Mouse (Mus musculus): ENCODE measurements around the gene Ccpg1.

Ccpg1 gene

DNA sequence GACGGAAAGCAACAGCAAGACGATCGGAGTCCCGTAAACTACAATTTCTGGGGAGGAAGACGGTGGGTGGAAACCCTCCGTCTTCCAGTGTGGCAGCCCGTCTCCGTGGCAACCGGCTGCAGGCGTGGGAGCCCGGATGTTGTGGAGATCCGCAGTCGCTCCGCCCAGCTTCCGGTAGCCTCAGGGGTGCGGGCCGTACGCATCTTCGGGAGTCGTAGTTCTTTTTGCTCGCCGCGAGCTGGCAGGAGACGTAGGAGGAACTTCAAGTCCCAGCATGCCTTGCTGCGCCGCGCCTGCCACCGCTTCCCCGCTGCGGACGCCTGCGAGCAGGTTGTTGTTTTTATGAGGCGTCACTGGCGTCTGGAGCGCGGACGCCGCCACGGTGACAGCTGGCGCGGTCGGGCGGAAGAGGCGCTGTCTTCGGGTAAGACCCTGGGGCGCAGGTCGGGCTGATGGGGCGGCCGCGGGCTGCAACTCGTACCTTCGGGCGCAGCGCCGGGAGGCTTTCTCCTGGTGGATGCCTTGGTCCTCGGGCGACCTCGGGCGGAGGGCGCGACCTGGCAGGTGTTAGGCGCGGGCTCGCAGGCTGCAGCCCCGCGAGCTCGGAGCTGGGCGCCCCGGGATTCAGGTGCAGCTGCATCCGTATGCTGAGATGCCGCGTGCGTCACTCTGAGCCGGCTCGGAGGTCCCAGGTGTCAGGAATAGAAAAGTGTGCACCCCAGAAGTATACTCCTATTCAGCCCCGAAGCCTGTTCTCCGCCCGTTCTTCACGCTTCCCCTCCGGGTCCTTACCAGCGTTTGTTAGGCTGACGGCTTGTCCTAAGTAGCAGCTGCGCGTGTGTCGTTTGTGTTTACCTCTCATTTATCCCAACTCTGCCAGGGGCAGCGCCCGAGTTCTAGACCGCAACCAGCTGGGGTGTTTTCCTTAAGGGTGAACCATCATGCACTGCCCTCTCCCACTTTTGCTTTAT is at the start of gene Ccpg1, which contains the start of gene Ccpg1os:
Gene Ccpg1, plus strand, starts transcription at position 180 of the 971 bp plus-strand sequence.
Gene Ccpg1os, minus strand, starts transcription at position 133 of the 971 bp plus-strand sequence.
- peak; percentile 98 for DNase-seq

DNA sequence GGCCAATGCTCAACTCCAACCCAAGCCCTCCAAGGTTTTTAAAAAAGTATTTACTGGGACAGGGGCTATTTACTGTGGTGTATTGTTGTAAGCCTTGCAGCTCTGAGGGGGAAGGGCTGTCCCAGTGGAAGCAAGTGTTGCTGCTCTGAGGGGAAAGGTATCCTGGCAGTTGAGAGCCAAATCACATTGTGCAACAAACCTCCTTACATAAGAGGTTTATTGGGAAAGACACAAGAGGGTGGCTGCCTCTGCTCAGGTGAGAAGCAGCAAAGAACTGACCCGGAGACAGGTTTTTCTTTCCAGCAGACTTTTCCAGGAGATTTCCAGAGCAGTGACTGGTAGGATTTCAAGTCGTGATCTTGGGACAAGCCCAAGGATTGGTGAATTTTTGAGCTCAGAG is 48.9 kb upstream of the Ccpg1 start:
- no peak for DNase-seq

DNA sequence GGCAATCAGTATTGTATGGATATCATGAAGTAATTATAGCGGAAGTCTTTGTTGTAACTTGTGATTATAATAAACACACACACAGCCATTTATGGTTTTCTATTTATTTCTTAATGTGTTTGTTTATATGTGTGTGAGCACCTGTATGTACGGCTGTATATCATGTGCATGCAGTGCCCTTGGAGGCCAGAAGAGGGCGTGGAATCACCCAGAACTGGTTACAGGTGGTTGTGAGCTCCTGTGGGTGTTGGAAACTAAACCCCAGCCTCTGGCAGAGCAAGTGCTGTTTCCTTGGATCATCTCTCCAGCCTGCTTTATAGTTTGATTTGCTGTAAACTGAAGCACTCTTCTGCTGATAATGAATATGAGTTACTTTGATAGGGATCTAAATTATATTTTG is 41.8 kb upstream of the Ccpg1 start:
- no peak for DNase-seq

DNA sequence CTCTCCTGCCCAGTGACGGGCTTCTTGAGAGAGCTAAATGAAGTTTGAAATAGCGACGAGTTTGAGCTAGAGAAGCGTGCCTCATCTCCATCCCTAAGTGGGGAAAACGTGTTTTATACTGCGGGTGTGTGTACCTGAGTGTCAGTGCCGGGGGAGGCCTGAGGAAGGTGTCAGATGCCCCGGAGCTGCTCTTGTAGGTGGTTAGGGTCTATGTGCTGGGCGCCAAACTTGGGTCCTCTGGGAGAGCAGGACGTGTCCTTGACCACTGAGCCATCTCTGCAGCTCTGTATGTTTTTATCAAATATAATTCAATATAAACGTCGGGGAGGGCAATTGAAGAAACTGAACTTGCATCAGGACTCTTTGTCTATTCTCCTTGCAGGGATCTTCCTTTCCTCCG is 40.9 kb upstream of the Ccpg1 start:
- no peak for DNase-seq

DNA sequence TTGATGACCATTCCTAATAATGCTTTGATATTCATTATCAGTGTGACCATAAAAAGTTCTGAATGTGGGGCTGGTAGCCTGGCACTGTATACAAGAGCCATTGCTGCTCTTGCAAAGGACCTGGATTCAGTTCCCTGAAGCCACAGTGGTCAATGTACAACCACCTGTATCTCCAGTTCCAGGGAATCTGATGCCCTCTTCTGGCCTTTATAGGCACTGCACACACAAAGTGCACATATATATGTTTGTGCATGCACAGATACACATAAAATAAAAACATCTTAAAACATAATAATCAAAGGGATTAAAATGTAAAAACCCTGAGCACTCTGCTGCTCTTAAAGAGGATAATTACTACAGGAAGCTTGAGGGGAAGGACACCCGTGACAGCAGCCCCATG is 38.2 kb upstream of the Ccpg1 start:
- DNase-seq, result no peak

DNA sequence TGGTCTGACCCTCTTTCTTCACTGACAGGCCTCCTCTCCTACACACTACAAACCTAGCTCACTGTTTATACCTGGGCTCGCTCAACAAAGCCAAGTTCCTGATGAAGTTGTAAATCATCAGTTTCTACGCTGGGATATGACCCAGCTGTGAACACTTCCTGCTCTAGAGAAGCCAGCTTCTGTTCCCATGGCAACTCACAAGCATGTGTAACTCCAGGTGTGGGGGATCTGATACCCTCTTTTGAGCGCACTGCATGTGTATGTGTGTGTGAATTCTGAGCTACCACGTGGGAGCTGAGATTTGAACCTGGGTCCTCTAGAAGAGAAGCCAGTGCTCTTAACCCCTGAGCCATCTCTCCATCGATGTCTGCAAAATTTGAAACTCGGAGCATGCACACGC is 35.7 kb upstream of the Ccpg1 start:
- DNase-seq, result no peak

DNA sequence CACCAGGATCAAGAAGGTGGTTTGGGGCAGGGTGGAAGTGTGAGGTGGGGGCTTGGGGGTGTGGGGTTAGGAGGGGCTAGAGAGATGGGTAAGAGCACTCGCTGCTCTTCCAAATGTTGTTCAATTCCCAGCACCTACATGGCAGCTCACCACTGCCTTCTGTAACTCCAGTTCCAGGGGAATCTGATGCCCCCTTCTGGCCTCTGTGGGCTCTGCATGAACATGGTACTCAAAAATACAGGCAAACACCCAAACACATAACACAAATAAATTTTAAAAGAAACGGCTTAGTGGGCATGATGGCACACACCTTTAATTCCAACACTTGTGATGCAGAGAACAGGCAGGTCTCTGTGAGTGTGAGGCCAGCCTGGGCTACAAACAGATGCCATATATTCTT is 30.5 kb upstream of the Ccpg1 start:
- no peak for DNase-seq

DNA sequence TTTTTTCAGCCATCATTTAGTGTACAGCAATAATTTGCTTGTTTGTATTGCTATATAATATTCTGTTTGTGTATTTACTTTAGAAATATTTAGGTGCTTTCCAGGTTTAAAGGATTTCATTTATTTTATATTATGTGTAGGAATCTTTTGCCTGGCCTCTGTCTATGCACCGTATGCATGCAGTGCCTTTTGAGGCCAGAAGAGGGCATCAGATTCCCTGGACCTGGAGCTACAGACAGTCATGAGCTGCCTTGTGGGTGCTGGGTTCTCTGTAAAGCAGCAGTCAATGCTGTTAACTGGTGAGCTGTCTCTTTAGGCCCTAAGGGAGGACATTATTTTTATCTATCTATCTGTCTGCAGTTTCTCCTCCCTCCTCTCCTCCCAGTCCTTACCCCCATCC is 29.7 kb upstream of the Ccpg1 start:
- peak; percentile 52 for DNase-seq

DNA sequence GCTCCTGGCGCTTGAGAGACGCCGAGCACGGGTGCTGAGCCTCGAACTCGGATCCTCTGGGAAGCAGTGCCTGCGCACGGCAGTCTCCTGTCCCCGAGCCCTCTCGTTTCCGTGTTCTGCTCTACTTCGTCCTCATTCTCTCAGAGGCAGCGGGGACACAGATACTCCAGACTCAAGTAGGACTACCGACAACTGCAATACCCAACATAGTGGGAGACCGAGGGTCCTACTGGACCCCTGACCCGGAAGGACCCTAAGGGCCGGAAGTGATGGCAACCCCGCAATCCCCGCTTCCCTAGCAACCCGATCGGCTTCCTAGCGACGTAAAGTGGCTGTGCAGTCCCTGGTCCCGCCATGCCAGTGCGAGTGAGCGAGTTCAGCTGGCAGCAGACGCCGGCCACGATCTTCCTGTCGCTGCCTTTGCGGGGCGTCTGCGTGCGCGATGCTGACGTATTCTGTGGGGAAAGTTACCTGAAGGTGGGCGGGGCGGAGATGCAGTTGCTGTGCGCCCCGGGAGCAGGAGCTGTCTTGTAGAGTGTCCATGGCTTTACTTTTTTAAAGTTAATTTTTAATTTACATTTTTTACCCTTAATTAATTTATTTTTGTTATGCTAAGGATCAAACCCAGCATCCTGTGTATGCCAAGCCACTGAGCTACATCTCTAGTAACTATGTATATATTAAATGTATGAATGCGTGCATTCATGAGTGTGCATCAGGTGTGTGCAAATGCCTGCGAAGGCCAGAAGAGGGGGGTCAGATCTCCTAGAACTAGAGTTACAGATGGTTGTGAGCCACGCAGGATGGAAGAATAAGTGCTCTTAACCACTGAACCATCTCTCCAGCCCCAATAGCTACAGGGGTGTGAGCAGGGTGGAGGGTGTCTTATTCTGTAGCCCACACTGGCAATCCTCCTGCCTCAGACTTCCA is 26.4 kb upstream of the Ccpg1 start, which contains the start of the genes Dyx1c1 and Gm44503:
Gene Dyx1c1, plus strand, starts transcription at position 265 of the 930 bp plus-strand sequence.
Gene Gm44503, plus strand, starts transcription at position 332 of the 930 bp plus-strand sequence.
- peak; percentile 80 for DNase-seq

DNA sequence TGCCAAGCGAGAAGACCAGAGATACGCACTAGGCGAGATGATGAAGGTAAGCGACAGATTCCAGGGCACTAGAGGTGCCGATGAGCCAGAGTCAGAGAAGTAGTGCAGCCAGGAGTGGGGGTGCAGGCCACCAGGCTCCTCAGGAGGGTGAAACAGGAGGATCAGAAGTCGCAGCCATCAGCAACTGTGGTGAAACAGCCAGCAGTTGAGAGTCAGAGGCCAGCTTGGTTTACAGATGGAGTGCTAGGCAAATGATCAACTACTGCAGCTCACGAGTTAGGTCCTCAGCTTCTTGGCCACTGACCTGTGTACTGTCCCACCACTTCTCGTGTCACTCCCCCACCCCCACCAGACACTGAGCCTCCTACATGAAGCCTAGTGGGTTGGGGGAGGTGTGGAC is 23.9 kb upstream of the Ccpg1 start:
- DNase-seq, result peak; percentile 60

DNA sequence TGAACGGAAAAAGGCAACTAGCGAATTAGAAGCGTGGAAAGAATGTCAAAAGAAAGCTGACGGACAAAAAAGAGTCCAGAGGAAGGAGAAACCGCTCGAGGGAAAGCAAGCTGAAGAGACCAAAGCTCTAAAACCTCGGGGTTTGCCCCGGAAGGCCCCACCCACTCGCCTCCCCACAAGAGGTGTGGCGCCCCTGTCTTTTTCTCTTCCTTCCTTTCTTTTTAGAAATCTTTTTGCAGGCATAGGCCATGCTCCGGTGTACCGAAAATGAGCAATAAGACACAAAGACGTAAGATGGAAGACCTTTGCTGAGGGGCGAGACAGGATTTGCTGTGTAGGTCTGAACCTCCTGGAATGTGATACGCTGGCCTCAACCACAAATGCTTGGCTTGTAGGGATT is 23.3 kb upstream of the Ccpg1 start:
- DNase-seq, result no peak

DNA sequence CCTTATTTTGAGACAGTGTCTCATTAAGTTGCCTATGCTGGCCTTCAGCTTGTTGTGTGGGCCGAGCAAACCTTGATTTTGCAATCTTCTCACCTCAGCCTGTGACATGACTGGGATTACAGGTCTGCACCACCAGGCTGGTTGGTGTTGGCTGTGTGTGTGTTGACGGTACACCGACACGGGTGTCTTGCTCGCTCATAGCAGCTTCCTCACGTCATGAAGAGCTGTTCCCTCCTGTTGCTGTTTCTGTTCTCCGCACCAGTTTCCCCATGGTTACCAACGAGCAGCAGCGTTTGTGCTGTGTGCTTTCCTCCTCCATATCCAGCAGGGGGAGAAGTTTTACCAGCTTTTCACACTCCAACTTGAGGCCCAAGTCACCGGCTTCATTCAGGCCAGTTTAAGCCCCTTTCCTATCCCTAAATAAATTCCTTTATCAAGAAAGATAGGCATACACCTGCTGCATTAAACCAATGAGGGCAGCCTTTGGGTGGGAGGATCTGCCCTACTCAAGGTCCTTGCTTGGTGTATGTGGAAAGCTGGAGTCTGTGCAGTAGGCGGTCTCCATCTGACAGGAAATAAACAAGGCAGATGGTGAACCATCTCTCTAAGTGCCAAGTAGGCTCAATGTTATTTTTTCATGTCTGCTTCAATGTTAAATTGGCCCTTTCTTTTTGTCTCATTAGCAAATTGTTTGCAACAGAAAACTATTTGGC is 16.7 kb upstream of the Ccpg1 start:
- peak; percentile 58 for DNase-seq

DNA sequence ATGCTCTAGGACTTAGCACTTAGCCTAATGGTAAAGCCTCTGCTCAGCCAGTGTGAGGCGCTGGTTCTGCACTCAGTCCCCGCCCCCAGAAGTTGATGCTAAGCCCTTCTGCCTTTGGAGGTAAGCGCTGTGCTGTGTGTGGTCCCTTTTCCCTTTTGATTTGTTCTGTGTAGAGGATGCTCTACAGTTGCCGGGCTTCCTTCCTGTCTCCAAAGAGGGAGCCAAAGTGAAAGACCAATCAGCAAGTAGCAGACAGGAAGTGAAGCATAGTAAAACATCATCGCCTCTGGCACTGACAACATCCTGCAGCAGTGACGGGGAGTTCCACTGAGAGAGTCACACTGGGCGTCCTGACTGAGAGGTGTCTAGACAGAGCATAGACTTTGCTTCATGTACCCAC is 15.4 kb upstream of the Ccpg1 start:
- DNase-seq, result peak; percentile 48

DNA sequence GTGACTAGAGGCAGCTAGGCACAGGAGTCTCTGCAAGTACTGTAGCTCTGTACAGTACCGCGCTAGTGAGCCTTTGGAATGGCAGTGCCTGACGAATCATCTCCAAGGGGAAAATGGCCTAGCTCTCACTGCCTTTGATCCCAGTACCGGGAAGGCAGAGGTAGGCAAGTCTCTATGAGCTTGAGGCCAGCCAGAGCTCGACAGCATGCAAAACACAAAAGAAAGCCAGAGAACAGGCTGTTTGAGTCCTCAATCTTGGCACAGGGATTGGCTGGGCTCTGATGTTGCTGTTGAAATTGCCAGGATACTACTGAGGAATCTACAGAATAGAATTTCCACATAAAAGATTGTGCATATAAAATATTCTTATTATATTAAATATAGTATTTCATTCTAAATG is 12.8 kb upstream of the Ccpg1 start:
- no peak for DNase-seq

DNA sequence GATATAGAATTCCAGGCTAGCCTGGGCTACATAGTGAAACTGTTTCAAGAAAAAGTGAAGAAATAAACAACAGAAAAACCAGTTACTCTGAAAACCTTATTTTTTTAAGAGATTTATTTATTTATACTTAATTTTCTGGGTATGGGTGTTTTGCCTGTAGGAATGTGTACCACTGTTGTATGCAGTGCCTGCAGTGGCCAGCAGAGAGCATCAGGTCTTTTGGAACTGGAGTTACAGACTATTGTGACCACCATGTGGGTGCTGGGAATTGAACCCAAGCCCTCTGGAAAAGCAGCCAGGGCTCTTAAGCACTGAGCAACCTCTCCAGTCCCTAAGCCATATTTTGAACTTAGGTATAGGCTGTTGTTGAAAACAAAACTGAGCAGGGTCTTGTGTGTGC is 12.2 kb upstream of the Ccpg1 start:
- DNase-seq, result no peak

DNA sequence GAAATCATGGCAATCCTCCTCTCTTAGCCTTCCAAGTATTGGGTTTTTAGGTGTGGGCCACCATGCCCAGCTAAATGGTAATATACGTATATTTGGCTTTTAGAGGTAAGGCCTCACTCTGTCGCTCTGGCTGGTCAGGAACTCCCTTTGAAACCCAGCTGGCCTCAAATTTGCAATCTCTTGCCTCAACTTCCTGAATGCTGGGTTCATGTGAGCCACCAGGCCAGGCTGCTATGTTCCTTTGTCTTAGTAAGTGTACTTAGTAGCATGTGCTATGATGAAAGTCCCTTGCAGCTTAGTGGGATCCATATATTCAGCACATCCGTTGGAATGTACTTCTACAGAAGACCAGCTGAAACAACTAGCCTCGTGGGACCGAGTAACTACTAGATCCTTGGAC is 10.5 kb upstream of the Ccpg1 start:
- DNase-seq, result no peak

DNA sequence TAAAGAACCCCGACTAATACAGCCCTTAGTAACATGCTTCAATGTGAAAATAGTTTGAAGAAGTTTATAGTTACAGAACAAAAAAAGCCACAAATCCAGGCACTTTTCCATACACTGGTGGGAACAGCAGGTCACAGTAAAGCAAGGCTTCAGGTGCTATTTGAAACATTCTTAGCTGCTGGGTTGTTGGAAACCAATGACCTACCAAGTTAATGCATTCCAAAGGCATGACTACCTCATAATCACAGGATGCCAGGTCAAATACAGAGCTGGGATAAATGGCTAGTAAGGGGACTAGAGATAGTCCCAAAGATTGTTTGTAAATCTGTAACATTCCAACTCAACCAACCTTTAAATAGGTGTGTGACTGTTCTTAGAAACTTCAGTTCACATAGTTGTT is 10.0 kb upstream of the Ccpg1 start:
- DNase-seq, result no peak

DNA sequence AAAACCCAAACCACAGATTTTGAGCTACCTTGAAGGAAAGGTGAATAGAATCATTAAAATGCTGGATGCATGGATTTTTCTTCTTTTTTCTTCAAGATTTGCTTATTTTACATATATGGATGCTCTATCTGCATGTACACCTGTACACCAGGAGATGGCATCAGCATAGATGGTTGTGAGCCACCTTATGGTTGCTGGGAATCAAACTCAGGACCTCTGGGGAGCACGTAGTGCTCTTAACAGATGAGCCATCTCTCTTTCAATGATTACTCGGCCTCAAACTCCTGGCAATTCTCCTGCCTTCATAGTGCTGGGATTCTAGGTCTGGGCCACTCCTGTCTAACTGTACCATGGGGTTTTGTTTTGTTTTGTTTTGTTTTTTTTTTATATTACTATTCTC is 2.2 kb upstream of the Ccpg1 start:
- DNase-seq, result no peak

DNA sequence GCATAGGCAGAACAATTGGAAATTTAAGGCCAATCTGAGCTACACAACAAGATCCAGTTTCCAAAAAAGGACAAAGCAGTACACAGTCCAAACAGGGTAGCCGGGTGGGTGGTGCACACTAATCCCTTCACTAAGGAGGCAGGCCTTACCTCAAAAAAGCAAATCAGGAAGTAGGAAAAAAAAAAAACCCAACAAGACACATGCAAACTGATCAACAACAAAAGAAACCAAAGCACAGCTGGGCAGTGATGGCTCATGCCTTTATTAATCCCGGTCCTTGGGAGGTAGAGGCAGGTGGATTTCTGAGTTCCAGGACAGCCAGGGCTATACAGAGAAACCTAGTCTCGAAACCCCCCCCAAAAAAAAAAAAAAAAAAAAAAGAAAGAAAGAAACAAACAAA is 2.5 kb downstream of the Ccpg1 start:
- no peak for DNase-seq

DNA sequence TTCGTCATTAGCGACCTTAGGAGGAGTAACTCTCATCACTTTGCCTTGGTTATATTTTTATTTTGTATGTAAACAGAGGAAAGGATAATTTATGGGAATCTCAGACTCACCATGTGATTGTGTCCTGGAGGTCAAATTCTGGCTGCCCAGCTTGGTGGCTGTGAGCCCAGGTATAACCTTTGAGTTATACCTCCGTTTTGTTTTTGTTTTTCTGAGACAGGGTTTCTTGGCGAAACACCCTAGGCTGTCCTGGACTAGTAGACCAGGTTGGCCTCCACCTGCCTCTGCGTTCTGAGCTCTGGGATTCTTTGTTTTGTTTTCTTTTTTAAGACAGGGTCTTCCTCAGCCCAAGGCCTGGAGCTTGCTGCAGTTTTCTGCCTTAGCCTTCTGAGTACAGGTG is 3.5 kb downstream of the Ccpg1 start:
- peak; percentile 58 for DNase-seq

DNA sequence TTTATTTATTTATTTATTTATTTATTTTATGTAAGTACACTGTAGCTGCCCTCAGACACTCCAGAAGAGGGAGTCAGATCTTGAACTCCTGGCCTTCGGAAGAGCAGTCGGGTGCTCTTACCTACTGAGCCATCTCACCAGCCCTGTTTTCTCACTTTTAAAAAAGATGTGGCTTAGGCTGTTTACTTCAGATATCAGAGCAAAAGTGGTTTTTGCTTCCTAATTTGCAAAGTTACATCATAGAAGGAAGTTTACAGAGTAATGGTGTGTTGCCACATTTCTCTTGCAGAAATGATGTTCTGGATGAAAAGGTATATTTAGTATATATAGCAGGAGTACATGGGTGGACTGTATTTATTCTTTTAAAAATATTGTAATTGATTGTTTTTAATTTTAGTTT is 6.2 kb downstream of the Ccpg1 start:
- DNase-seq, result no peak

DNA sequence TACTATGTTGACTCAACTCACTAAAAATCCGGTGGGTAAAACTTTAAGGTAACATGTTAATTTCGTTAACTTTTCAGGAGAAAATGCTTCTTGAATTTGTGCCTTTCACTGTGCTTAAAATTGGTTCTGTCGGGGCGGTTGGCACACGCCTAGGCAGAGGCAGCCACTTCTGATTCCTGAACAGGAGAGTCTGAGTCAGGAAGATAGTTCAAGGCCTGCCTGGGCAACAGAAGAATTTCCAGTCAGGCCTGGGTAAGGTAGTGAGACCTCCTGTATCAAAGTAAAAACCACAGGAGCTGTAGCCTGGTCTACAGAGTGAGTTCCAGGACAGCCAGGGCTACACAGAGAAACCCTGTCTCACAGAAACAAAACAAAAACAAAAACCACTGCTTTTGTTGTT is 7.3 kb downstream of the Ccpg1 start:
- DNase-seq, result no peak

DNA sequence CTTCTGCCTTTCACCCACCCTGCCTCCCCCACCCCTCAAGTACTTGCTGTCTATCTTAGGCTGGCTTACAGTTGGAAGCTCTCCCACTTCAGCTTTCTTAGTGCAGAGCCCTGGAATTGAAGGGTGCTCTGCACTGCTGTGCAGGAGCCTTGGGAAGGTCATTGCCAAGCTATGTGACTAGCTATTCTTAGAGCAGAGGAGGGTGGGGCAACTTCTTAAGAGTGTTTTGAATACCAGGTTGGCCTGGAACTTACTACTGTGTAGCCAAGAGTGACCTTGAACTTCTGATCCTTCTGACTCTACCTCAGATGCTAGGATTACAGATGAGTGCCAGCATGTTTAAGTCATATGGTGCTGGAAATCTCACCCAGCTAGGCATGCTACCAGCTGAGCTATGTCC is 10.9 kb downstream of the Ccpg1 start:
- DNase-seq, result no peak
